Mouse (Mus musculus) left cerebral cortex, postnatal 4 days (tissue): ENCODE measurements at regions not wholly inside any gene's neighbourhood (a gene's known extent, or its start where the extent isn't known, plus 50 kb on each side); places are given as distances from the start of the nearest gene placed in this dataset.
A peak's percentile ranks its signal among the peaks of the same experiment; 100 is the strongest.

Source experiments
- DNase-seq: peaks from one replicate; pipeline ENCODE4 v3.0.0-alpha.2; 2022
- intact Hi-C: fragments of 180-260 bp; cut with DNase I; formaldehyde crosslinking; loops from one replicate; pipeline ENCODE4 v1.15.1; 2025

- intact Hi-C loops = no loop called here
Observed at GRCm38 (mm10) chr1:73805156-73805555, 319.1 kb downstream of the Tns1 start.

DNA sequence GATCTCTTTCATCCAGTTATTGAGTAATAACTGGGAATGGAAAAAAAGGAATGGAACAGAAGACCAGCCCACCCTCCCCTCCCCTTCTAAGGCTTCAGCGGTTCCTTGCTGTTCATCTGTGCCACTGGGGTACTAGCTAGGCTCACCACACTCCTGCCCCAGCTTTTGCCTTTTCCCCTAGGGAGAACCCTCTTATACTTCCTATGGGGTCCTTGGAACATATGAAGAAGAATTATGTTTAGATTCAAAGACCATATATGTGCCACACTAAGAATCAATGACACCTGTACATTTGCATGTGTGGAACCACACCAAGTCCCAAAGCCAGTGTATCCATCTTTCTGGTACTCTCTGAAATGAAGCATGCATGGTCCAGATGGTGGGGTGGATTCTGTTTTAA lies 324.3 kb downstream of the Tns1 start:
- DNase-seq = no peak
- intact Hi-C loops = no loop called here

More at GRCm38 (mm10) chr1:73805156-73805555, 319.1 kb downstream of the Tns1 start:
- no peak for DNase-seq

DNA sequence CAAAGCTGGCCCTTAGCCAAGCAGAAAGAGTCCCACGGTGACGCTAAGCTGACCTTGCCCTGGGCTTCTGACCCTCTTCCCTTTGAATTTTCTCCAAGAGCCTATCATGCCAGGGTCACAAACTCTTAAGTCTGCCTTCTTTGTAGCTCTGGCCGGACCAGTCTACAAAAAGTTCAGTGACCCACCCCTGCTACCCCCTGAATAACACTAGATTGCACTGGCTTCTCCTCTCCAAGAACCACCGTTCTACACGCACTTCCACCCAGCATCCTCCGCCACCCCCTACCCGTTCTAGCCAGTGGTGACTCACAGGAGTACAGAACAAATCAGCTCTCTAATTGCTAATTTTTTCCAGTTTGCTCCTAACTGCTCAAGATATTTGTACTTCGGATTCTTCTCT lies 325.0 kb downstream of the Tns1 start:
- no peak for DNase-seq
- intact Hi-C loops = no loop called here

- intact Hi-C loops = no loop called here
- DNase-seq = no peak
Observed at GRCm38 (mm10) chr1:73797858-73798257, 326.4 kb downstream of the Tns1 start.

- intact Hi-C loops = no loop called here
Observed at GRCm38 (mm10) chr1:73797413-73797812, 326.8 kb downstream of the Tns1 start.

GRCm38 (mm10) chr1:73793871-73794270 lies 330.4 kb downstream of the Tns1 start:
- DNase-seq = no peak
- intact Hi-C loops = no loop called here

More at GRCm38 (mm10) chr1:73797413-73797812, 326.8 kb downstream of the Tns1 start:
- DNase-seq = no peak

DNA sequence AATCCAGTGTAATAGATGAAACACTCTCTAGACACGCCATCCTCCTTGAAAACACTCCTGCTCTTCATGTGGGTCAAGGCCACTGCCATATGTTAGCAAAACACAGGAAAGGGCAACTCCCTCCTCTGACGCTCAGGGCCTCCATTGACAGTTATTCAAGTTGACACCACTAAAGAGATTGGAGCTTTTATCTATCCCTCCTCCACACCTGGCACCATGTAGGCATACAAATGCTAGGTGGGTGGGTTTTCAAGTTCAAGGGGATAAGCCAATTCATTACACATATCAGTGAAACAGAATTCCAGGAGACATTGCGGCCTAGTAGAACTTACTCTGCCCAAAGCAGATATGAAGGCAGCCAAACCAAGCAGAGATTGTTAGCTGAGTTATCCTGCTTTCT lies 331.0 kb downstream of the Tns1 start:
- intact Hi-C loops = no loop called here
- DNase-seq = no peak

DNA sequence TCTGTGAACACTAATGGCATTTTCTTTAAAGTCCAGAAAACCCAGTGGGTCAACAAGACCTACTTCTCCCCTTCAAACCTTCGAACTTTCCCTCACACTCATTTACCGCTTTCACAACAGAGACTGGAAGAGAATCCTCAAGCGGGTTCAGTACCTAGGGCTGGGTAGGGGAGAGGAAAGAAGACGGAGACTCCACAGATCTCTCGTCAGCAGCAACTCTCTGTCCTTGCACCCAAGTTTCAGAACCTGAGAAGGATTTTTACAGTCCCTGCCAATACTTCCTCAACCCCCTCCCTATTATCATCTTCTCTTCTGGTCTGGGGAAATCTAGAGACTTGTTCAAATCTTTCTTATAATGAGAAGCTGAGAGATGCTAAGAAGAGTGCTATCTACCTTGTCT lies 331.9 kb downstream of the Tns1 start:
- no peak for DNase-seq
- intact Hi-C loops = no loop called here

GRCm38 (mm10) chr1:73787666-73788065 lies 336.6 kb downstream of the Tns1 start:
- DNase-seq = no peak
- intact Hi-C loops = no loop called here

DNA sequence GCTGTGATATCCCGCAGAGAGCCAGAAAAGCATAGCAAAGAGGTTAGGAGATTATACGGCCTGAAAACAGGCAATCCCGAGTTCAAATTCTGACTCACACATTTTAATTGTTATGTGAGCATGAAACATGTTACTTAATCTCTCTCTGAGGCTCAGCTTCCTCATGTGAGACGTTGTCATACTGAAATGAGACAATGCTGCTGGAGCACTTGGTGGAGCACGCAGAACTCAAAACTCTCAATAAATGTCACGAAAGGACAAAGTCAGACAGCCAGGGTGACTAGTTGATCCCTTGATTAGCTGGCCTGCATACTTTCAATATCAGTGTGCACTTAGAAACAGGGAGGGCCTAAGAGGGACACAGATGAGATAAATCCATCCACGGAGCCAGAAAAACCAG lies 337.0 kb downstream of the Tns1 start:
- DNase-seq = no peak
- intact Hi-C loops = no loop called here

DNA sequence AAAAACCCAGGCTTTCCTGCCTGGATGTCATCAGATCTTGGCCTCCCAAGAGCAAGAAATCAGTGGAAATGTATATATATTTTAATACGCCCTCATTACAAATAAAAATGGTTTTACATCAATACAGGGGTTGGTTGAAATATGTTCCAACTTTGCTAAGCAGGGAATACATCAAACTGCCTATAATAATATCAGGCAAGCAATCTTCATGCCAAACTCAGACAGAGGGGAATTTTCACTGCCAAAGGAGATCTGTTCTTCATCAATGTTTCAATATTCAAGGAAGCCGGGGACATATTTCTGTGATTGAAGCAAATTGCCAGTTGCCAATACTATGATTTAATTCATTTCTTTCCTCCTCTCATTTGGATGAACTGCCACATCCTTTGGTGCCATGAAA lies 340.9 kb downstream of the Tns1 start:
- intact Hi-C loops = no loop called here
- DNase-seq = no peak

DNA sequence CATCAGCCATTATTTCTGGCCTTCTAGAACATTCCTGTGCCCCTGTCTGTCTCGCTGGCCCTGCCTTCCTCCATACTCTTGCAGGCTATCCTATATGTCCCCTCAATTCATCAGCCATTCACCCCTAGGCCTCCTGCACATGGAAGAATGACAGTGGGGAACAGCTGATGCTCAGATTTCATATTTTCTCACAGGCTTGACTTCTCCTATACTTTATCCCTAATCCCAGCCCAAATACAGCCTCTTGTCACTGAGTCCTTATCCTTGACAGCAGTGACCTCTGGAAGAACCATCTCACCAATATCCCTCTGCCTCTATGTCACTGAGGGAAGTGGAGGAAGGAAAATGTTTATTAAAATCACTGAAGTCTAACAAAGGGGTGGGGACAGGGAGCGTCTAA lies 341.4 kb downstream of the Tns1 start:
- intact Hi-C loops = no loop called here
- no peak for DNase-seq

DNA sequence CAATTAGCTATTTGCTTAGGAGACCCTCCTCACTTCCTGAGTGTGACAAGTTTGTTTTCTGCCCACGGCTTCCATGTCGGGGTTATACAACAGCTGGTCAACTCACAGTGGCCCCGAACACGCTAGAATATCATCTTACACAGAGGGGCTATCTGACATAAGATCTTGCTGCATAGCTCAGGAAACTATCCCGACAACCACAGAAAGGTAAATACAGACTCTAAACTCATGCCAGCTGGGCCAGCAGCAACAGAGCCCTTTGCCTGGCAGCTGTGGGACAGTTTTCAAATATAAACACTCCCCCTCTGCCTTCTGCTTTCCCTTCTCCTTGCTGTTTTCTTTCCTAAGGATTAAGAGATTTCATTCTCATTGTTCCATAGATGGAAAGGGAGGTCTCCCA lies 352.5 kb downstream of the Tns1 start:
- DNase-seq = no peak
- intact Hi-C loops = no loop called here

DNA sequence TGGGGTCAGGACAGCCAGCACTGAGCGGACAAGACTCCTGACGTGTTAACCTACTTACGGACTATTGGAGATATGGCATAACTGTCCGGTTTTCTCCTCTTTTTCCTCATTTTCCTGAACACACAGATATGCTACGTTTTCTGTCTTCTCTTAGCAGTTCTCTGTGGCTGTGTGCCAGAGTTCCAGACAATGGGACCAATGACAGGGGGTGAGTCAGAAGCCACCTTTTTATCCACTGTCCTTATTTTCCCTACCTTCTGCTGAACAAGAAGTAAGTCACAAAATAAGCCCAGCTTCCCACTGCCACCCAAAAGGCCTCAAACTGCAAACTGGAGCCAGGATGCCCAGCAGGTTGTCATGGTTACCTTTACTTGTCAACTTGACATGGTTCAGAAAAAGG lies 353.6 kb downstream of the Tns1 start:
- intact Hi-C loops = no loop called here
- DNase-seq = no peak

GRCm38 (mm10) chr1:73764611-73765333 lies 359.5 kb downstream of the Tns1 start:
- DNase-seq = no peak
- intact Hi-C loops = no loop called here

DNA sequence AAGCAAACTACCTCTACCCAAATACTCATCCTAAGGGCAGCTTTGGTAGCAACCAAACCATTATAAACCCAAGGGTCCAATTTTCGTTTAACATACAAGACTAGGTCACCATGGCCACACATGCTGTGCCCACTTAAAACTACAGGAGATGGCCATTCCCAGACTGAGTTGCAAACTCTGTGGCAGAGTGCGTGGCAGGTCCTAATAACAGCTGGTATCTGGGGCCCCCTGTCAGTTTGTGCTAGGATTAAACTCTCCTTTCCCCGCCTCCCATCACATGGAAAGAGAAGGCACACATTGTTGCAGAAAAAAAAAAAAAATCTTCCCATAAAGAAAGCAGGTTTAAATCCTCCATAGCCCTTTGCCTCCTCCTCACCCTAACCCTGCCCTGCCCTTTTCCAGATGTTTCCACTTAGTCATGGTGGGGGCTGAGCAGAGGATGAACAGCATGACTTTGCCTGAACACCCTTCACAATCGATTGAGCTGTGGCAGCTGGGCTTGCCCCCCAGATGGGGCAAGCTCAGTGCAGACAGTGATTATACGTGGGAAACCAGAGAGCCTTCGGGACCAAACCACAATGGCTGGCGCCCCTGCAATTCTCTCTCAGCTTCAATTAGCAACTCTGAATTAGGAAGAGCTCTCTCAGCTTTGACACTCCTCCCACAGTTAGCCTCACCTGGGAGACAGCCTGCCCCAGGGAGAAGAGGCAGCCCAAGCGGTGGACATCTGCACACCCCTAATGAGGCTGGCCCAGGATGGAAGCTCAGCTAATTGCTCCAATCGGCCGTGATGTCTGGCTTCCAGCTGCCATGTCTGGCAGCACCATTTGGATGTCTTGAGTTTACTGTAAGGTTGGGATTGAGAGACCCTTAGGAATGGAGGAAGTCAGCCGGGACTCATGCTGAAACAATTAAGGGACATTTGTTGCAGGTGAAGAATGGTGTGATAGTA lies 365.9 kb downstream of the Tns1 start:
- intact Hi-C loops = no loop called here
- DNase-seq = peak; percentile 80

GRCm38 (mm10) chr1:73755791-73756190 lies 368.5 kb downstream of the Tns1 start:
- intact Hi-C loops = no loop called here
- DNase-seq = no peak

DNA sequence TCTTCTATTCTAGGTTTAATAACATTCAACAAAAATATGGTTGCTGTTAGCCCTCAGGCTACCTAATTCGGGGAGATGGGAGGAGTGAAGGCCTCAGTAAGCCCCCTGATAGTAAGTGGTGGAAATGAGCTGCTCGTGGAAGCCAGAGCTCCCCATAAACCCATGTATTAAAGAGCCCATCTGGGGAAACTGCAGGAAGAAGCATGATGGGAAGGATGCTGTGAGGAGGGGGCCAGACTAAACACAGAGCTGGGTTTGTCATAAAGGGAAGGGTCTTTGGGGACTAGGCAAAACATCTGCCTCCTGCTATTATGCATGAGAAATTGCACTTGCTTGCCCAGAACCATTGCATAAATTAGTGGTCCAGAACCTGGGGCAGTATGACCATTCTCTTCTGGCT lies 369.3 kb downstream of the Tns1 start:
- intact Hi-C loops = no loop called here
- DNase-seq = no peak

DNA sequence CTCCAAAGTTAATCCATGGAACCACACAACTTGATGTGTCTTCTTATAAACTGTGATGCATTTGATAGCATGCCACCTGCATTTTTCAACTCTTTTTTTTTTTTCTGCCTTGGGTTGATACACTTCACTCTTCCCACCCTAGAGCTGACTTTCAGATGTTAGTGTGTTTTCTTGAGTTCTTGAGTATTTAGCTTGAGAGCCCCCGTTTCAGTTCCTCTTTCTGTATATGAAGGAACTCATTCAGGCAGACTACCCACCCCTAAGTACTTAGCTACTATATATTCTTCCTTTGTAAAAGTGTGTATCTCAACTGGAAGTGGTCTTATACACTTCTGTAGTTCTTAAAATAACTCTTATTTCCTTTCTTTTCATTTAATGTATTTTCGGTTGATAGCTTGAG lies 371.1 kb downstream of the Tns1 start:
- intact Hi-C loops = no loop called here
- DNase-seq = no peak

- DNase-seq = no peak
- intact Hi-C loops = no loop called here
Observed at GRCm38 (mm10) chr1:73748702-73749101, 375.5 kb downstream of the Tns1 start.

DNA sequence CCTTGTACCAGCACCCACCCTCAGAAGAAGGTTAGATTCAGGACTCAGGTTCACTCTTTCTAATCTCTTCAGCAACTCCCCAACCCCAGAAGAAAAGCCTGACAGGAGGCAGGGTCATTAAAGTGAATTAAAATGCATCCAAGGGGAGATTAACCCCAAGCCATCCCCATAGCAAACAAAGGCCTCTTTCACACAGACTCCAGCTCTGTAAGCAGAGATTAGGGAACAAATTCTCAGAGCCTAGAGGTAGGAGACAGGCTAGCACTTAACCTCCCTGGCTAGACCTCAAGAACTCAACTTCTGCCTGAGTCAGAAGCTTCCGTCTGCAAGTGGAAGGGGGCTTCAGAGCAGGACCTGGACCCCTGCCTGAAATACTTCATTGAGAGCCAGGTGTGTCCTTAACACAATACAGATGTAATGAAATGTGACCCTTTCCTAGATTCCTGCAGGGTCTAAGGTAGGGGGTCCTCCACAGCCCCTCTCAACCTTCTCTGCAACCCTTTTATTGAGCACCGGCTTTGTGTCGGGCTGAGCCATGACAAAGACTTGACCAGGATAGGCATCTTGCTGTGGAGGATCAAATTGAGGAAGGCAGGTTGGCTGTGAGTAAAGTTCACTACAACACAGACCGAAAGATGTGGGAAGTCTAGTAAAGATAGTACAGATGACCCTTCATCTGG lies 379.6 kb downstream of the Tns1 start:
- DNase-seq = no peak
- intact Hi-C loops = no loop called here
